Mouse (Mus musculus): Measurements from ENCODE around the gene Rln3. TPM values are rescaled to one million over a fixed set of nuclear protein-coding genes. Genes with fewer than 3 reads are reported as not detected.

The Rln3 gene
- not detected for total RNA-seq (2021)
- polyA plus RNA-seq (2012; rRNA removed) = 0.36 and 0.46 TPM in 2 replicates
- long read RNA-seq = 0 reads

DNA sequence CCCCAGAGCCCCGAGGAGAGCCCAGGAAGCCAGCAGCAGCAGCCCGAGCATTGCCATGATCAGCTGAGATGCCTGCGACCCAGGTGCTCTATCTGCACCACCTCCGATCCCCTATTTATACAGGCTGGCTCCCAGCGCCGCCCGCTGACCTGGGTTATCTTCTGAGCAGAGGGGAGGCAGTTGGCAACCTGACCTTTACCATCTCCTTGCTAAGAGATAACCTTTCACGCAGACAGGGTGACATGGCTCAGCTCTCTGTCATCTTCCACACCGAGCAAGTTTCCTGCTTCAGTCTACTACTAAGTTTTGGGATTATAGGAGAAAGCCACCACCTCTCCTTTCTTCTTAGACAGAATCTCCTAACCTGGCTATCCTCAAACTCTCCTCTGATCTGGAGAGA, at the start of gene Rln3:
Gene Rln3 (minus strand): TSS at position 101 of the 400 bp plus-strand sequence.
- DNase-seq = no peak

DNA sequence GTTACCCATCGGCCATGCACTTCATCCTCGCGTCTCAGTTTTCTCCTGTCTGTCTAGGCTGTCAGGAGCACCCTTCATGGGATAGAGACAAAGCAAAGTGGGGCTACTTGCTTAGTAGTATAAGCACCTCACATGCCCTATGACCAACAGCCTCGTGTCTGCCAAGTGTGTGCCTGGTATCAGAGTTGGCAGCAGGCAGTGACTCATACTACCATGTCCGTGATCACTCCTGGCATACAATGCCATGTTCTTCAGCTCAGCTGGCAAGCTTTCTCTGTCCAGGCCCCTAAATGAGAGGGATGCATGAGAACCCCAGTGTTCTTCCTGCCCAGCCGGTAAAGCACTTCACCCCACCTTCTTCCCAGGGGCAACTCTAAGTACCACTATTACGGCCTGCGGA, 45.8 kb upstream of the Rln3 start:
- peak; percentile 80 for DNase-seq

DNA sequence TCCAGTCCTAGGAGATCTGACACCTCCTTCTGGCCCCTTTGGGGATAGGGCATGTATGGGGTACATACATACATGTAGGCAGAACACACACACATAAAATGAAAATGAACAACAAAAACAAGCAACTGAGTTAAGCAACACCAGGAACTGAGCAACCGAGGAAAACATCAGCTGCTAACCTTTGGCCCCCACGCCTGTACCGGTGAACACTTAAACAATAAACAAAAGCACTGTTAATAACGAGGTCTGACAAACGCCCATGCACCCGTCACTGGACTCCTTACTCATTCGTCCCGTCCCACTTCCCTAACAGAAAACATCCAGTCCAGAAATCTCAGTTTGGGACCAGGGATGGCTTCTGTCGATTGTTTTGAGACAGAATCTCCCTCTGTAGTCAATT, 44.5 kb upstream of the Rln3 start:
- peak; percentile 1 for DNase-seq

DNA sequence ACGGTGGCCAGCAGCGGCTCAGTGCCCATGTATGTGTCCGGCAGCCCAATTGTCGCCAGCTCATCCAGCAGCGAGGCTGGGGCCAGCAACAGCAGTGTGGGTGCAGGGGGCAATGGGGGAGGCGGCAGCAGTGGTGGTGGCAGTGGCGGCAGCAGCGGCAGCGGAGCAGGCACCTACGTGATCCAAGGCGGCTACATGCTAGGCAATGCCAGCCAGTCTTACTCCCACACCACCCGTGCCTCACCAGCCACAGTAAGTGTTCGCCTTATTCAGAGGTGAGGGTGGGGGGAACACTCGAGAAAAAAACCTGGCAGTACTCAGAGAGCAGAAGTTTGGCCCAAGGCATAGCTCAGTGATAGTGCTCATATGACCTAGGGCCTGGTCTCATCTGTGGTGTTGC, 43.0 kb upstream of the Rln3 start:
- no peak for DNase-seq

DNA sequence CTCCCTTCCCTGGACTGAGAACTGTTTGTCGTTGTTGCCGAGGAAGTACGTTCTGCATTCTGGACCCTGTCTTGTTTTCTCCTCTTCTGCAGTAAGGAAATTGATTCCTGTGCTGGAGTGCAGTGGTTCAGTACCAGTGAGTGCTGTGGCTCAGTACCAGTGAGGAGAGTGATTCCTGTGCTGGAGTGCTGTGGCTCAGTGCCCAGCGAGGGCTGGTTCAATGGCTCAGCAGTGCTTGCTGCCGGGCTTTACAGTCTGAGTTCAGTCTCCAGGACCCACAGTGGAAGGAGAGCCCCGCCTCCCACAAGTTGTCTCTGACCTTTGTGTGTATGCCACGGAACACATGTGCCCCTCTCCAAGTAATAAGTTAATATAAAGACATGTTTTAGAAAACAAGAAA, 42.4 kb upstream of the Rln3 start:
- DNase-seq = no peak

DNA sequence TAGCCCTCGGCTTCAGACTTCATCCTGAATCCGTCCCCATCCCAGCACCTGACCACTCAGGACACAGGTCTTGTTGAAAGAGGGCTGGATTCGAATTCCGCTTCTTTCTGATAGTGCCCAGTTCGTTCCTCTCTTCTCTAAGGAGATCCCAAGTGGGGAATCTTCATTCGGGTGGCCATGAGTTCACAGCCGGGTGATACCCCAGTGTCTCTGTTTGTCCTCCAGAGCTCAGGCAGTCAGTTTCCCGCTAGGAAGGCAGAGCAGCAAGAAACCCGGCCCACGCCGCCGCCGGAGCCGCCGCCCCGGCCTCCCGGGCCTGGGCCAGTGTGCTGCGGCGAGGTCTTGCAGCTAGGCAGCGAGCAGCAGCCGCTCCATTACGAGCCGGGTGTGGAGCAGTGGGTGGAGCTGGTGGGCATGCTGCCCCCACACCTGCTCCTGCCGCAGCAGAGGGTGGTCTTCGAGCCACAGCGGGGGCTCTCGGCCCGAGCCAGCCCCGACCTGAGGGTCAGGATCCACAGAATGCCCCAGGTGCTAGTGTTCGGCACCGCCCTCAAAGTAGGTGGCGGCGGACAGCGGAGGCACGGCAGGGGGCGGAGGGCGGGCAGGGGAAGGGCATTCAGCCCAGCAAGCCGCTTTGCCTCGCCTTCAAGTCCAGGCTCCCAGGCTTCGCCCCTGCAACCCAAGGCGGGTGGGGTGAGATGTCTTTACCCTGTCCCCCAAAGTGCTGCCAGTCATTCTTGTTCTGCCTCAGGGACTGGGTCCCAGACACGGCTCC, 39.7 kb upstream of the Rln3 start:
- no peak for DNase-seq

DNA sequence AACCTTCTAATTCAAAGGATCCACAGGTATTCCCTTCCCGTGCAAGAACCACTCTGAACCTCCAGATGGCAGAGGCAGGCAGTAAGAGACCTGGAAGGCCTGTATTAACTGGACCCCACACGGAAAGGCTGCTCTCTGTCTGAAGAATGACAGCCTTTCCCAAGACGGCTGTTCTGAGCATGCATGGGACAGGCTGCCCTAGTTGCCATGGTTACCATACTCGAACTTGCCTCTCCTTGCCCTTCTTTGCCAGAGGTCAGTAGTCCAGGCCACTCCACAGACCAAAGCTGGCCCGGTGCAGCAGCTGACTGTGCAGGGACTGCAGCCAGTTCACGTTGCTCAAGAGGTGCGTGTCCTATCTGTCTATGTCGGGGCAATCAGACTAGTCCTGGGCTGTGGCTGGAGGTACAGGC, 39.0 kb upstream of the Rln3 start:
- peak; percentile 76 for DNase-seq

DNA sequence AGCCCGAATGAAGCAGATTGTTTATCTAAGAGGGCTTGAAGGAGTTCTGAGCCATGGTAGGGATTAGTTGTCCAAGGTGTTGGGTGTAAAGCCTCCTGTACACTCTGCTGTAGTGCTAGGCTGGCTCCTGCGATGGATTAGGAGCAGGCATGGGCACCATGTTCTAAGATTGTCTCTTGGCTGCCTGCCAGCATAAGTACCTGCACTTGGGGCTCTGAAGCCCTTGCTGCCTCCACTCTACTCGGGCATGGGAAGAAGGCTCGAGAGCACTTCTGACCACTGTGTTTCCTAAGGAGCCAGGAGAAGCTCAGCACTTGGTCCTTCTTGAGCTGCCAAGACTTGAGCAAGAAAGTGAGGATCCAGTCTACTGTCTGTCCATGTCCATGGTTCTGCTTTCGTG, 34.4 kb upstream of the Rln3 start:
- no peak for DNase-seq

DNA sequence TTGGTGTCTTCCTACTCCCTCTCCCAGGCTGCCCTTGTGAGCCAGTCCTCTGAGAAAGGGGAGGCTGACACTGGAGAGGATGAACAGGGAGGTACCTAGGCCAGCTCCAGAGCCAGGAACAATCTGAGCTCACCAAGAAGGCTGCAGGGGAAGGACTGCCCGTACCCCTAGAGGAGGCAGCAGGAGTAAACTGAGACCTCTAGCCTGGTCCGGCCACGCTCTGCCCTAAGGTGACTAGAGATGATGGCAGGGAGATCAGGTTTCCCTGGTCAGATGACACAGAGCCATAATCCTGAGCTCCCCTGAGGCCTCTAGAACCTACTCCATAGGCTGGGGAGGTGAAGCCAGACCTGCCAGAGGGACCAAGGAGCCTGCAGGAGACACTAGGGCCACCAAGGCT, 32.0 kb upstream of the Rln3 start:
- no peak for DNase-seq

DNA sequence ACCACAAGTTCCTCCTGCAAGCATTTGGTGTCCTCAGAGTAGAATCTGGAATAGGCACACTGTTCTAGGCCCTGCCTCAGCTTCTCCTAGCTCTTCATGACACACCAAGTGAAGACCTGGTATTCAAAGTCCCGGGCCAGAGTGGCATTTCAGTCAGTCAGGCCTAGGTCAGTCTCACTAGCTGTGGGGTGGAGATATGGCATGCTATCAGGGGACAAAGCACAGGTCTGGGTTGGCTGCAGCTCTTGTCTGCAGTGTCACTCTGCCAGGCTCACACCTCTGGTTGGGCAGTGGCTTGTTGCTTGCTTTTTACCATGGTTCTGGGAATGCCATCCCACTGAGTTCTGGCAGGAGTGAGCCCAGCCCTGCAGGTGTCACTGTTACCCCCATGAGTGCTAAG, 31.6 kb upstream of the Rln3 start:
- DNase-seq = no peak

DNA sequence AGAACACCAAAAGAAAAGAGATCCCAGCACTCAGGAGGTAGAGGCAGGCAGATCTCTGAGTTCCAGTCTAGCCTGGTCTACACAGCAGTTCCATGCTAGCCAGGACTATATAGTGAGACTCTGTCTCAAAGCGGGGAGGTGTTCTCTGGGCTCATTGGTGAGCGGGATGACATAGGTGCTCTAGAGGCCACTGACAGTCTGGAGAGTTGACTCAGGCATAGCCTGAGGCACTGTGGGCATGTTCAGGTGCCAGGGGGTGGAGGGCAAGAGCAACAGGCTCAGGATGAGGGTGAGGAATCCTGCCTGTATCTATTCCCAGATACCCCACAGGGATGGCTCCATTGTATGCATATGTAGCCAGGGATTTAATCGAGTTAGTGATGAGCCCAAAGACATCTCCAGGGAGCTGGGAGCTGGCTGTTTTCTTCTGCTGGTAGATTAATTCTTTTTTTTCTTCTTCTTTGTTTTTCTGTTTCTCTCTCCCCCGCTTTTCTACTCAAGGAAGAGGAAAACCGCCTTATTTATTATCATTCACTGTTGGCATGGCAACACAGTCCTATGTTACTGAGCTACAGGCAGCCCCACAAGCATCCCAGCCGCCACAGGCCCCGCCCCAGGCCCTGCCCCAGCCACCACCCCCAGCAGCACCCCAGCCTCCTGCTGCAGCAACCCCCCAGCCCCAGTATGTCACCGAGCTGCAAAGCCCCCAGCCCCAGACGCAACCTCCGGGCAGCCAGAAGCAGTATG, 28.6 kb upstream of the Rln3 start:
- DNase-seq = no peak

DNA sequence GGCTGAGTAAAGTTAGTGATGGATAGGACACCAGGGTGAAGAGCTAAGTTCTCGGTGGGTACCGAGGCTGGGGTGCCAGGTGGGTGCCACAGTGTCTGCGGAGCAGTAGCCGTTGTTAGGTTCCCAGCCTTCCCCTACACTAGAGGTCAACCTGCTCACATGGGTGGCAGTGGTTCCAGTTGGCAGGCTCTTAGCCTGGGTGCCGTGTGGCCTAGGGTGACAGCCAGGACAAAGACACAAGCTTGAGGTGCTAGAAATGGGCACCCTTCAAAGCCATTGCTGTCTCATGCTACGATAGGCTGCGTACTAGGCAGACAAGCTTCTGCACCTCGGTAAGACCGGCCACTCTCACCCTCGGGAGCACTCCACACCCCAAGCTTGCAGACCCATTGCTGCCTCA, 27.5 kb upstream of the Rln3 start:
- DNase-seq = no peak

DNA sequence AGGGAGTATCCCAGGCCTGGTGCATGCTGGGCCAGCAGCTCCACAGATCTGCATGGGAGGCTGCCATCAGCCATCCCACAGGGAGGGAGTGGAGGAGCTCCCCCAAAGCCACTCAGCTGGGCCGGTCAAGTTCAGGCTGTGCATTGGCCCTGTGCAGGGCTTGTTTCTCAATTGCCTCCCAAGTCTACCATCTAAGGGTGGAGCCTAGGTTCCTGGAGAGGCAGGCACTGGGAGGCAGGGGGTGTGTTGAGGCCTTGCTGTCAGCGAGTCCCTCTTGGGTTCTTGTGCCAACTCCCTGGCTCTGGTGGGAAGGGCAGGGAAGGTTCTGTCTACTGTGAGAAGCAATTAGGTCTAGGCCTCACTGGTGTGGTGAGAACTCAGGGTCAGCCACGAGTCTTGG, 27.1 kb upstream of the Rln3 start:
- DNase-seq = no peak

DNA sequence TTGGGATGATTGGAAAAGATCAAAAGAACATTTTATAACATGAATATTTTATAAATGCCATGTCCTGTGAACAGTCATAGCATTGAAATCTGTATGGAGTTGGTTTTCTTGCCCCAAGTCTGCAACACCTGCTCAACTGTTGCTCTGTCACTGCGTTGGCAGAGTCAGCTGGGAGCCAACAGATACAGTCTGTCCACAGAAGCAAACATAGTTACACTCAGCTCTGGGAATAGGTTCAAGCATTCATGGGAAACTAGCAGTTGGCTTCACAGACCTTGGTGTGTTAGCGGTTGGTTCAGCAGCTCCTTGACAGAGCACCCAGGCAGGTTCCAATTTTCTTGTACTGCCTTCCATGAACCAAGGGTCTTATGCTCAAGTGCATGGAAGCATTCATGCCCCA, 25.9 kb upstream of the Rln3 start:
- DNase-seq = no peak

DNA sequence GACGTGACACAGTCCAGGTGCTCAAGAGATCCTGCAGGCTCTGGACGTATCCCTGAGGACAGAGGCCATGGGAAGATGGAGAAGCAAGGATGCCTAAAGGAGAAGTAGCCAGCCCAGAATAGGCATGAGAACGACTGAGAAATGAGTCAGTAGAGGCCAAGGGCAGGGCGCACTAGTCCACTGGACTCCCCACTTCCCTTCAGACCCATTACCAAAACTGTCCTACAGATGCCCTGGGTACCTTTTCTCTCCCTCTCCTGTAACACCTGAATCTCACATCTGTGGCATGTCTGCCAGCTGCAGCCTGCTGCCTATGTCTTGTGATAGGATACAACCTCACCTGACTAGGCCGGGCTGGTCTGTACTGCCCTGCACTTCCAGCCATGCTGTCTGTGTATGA, 25.4 kb upstream of the Rln3 start:
- DNase-seq = no peak

DNA sequence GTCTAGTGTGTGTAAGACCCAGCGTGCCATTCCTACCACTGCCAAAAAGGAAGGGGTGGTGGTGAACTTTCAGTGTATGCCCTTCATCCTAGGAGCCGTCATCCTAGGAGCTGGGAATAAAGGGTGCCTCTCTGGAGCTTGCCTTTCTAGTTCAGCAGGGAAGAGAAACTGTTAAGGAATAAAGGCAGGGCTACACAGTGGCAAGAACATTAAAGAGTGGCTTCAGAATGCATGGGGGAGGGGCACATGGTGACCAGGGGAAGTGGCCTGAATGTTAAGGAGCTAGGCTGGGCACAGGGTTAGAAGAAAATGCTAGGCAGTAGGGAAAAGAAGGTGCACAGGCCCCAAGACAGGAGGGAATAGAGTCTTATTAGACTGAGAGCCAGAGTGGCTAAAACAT, 24.9 kb upstream of the Rln3 start:
- no peak for DNase-seq

DNA sequence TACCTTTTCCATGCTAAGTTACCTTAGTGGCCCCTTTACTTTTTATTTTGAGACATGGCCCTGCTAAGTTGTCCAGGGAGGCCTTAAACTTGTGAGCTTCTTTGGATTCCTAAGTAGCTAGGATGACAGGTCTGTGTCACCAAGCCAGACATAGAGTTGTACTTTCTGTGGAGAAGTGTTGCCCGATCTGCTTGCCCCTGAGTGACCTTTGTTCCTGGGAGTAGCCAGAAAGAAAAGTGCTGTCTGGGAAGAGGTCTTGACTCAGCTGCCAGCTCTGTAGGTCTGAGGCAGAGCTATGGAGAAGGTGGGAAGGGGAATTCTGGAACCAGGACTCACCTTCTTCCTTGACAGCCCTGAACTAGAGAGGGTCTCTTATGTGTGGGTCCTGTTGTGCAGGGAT, 24.4 kb upstream of the Rln3 start:
- DNase-seq = no peak

DNA sequence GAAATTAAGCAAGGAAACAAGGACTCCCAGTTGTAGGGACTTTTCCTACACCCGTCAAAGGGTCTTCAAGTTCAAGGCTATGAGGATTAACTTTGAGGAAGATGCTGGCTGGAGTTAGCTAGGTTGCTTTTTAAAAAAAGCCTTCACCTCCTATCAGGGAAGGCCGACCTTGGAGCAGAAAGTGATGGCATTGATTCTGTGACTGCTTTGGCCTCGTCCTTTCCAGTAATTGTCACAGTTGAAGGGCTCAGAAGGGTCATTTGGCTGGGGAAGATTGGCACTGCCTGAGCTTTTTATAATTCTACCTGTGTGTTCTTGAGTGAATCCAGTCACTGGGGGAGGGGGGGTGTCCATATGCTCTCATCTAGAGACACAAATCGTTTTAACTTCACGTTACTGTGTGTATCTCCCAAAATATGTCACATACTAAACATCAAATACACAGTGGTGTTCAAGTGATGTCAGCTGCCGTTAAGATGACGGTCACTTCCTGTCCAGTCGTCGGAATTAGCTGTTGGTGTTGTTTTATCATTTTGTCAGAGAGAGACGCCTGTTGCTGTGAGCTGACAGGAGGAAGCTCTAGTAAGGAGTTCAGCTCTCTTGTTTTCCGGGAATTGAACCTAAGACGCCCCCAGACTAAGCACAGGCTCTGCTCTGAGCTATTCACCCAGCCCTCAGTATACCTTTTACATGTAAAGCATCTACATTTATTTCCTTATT, 23.7 kb upstream of the Rln3 start:
- peak; percentile 76 for DNase-seq

DNA sequence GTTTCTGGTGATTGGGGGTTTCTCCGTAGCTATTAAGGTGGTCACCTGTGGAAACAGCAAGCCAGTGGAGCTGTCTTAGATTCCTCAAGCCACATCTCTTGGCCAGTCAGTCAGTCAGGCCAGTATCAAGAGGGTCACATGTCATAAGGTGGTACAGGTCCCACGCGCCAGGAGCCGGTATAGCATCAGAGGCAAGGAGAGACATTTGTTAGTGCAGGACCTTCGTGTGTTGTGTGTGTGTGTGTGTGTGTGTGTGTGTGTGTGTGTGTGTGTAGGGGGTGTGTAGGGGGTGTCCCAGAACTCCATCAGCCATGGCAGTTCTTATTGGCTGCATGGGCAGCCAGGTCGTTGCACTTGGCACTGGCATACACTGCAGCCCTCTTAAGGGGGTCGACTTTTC, 23.1 kb upstream of the Rln3 start:
- DNase-seq = no peak

DNA sequence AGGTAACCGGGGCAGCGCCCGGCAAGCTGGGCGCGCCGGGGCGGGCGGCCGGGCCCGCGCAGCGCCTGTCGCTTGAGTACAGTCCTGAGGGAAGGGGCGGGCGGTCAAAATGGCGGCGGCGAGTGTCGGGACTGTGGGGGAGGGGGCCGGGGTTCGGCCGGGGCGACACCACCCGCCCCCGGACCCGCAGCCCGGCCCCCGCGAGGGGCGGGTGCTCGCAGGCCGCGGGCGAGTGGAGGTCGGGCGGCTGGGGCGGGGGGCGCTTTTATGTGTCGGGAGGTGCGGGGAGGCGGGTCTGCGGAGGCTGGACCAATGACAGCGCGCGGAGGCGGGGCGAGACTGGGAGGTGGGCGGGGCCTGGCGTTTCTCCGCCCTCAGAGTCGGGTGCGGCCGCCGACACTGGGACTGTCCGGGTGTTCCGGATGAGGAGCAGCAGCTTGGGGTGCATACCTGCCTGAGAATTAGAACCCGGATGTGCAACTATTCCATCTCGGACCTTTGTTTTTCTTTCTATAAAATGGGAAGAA, 22.3 kb upstream of the Rln3 start:
- DNase-seq = peak; percentile 98

DNA sequence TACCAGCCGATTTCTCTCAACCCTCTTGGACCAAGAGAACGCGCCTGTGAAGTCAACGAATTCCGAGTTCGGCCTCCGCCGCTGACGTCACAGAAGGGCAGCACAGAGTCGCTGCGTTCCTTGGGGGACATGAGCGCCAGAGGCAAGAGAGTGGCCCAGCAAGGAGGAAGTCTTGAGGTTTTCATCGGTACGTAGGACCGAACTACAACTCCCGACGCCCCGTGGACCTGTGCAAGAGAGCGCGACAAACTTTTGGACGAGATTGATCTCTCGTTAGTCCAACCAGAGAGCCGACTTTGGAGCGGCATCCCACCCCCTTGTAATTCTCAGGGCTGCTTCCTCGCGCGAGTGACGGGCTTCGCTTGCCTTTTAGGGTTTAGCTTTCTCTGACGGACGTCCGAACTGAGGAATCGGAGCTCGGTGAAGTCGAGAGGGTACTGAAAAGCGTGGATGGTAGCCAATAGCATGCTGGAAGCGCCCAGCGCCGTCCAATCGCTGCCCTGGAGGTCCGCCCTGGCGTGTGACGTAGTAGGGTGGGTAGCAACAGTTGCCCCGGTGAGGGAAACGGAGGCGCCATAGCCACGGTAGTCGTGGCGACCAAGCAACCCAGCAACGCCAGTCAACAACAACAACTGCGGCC, 21.6 kb upstream of the Rln3 start, which contains the start of gene Rfx1:
Gene Rfx1 (plus strand): TSS at position 544 of the 640 bp plus-strand sequence.
- peak; percentile 100 for DNase-seq

DNA sequence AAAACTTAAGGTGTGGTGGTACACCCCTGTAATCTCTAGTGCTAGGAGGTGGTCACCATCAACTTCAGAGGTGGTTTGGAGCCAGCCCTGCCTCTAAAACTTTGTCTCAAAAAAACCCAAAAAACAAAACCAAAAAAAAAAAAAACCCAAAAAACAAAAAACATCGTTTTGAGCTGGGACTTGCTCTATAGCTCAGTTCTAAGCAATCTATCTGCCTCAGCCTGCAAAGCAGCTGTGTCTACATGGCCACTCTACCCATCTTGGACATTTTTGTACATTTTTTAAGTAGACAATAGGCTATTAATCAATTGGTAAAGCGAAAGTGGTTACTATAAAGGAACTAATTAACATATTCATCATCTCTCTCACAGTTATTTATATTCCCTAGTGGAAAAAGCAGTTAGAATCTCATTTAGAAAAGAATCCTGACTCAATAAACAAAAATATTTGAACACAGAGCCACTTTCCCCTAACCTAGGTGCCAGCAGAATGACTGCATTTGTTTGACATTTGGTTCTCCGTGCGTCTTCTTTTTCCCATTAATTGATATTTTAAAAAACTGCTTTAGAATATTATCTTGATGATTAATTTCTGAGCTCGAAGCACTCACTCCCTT, 20.8 kb upstream of the Rln3 start:
- DNase-seq = no peak
